Mouse (Mus musculus): ENCODE measurements around the gene Ralgapa2. TPM values are rescaled to one million over a fixed set of nuclear protein-coding genes. Genes with fewer than 3 reads are reported as not detected.

Gene Ralgapa2
- total RNA-seq, 2 experiments from 2014 or later = 20.2 to 24.5 TPM

DNA sequence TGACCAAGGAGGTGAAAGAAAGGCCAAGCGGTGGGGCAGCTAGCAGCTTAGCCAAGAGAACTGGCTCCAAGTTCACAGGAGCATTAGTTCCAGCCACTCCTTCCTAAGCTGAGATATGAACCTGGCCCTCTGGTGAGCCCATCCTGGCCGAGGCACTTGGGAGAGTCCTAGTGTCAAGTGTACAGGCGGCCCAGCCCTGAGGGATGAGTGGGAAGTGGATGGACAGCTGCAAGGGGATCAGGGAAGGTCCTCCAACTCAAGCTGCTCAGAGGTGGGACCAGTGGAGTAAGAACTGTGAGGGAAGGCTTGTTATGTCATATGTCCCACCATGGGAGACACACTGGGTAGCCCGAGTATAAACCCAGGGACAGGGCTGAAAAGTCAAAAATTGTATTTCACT is 56.1 kb downstream of the Ralgapa2 start:
- intact Hi-C loops (cut with DNase I) = no loop called here
- DNase-seq (ENCODE audit: low spot score in 2 of 2) = no peak

DNA sequence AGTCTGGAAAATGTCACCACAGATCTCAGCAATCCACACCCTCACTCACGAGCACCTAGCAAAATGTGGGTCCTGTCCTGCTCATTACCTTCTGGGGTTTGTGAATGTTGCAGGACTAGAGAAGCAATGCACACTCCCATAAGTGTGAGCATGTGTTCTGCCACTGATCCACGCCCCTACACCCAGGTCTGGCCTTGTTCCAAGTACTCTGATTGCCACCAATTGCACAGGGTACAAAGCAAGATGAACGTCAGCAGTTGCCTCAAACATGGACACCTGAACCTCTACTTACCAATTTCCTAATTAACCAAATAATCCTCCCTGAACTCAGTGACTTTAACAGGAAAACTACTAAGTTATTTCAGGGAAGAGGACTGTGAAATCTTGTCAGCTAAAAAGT is 68.1 kb downstream of the Ralgapa2 start:
- intact Hi-C loops (cut with DNase I) = no loop called here
- no peak for DNase-seq (ENCODE audit: low spot score in 2 of 2)

DNA sequence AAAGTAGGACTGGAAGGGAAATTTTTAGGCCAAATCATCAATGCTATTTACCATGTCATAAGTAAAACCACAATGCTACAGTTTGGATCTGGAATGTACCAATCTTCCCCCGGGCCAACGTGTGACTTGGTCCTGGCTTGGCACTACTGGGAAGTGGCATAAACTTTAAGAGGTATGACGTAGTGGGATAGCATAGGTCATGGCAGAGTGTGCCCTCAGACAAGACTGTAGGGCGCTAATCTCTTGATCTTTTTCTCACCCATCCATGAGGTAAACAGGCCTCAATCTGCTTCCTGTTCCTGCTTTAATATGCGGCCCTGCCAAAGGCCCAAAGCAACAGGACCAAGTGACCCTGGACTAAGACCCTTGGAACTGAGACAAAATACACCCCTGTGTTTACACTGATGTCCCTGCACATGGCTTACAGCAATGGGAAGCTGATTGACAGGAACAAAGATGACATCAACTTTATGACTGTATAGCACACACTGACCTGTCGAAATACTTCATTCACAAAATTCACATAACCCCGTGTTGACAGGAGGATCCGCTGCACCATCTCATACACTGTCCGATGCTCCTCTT is 68.8 kb downstream of the Ralgapa2 start:
- intact Hi-C loops (cut with DNase I) = no loop called here
- DNase-seq (ENCODE audit: low spot score in 2 of 2) = no peak

DNA sequence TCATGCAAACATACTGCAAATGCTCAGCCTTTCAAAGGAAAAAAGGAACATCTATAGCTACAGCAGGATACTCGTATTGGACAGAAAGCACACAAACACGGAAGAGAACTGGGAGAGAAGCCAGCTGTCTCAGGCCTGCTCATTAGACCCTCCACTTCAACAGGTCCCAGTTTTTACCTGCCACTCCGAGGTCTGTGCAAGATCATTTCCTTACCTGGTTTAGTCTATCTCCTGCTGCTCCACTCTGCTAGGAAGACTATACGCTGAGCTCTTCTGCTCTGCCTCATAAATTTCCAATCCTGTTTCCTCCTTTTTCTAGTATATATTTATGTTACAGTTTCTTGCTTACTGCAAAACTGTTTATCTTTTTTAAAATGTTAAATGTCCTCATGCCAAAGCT is 70.4 kb downstream of the Ralgapa2 start:
- intact Hi-C loops (cut with DNase I) = no loop called here
- no peak for DNase-seq (ENCODE audit: low spot score in 2 of 2)

DNA sequence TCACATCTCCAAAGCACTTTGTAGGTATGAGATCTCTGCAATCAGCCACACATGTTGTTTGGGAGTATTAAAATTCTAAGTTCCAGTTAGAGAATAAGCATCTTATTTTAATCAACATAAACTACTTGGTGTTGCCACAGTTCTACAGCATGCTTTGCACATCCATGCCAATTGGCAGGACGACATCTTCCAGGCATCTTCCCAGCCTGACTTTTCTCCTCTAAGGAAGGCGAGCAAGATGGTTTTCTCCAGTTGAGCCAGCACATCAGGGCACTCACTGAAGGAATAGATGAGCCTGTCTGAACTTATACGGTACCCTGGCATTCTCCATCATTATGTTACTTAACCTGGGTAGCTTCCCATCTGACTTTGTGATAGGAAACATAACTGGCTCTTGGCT is 83.4 kb downstream of the Ralgapa2 start:
- no peak for DNase-seq (ENCODE audit: low spot score in 2 of 2)
- intact Hi-C loops (cut with DNase I) = no loop called here

DNA sequence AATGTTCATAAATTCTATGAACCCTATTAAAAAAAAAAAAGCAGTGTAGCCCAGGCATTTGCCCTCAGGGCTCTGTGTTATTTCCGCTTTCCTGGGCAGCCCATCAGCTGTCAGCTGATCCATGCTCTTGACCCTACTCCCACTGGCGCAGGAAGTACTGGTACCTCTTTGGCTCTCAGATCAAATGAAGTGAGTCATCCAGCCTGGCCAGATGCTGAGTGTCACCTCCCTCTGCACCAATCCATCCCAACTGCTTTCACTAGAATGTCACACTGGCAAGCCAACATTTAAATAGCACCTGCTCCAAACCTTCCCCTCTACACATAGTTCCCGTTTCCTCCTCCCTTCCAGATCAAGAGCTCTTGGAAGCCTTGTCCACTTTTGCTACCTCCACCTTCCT is 84.8 kb downstream of the Ralgapa2 start:
- intact Hi-C loops (cut with DNase I) = no loop called here
- no peak for DNase-seq (ENCODE audit: low spot score in 2 of 2)

DNA sequence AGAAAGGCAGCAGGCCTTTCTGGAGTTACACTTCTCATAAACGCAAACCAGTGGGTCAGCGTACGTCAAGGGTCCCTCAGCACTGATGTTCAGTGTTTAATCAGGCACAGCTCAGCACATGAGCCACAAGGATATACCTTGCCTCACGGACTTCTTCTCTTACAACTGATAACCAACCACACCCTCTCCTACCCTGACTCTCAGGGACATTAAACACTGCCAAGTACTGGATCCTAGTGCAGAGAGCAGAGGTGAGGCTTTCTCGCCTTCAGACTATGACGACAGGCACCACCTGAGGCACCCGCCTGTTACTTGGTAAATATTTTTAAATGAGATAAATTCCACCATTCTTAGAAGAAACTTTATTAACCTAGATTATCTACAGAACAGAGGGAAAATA is 85.8 kb downstream of the Ralgapa2 start:
- no peak for DNase-seq (ENCODE audit: low spot score in 2 of 2)
- intact Hi-C loops (cut with DNase I) = no loop called here

DNA sequence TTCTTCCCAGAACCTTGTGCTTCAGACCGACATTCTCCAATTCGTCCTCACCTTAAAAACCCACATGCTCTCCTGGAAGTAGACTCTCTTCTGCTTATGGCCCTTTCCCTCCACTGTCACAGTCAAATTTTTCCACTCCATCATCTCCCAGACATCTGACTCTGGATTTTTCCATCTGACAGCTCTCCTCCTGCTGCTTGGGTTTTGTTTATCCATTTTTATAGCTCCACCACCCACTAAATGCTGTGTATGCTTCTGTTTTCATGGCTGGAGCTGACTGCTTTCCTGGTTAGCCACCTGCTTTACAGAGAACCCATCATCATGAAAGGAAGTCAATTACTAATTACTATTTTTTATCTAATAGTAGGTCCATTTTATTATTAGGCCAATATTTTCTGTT is 86.9 kb downstream of the Ralgapa2 start:
- peak in 1 of 2 experiments; percentile 12 for DNase-seq (ENCODE audit: low spot score in 2 of 2)
- intact Hi-C loops (cut with DNase I) = no loop called here

DNA sequence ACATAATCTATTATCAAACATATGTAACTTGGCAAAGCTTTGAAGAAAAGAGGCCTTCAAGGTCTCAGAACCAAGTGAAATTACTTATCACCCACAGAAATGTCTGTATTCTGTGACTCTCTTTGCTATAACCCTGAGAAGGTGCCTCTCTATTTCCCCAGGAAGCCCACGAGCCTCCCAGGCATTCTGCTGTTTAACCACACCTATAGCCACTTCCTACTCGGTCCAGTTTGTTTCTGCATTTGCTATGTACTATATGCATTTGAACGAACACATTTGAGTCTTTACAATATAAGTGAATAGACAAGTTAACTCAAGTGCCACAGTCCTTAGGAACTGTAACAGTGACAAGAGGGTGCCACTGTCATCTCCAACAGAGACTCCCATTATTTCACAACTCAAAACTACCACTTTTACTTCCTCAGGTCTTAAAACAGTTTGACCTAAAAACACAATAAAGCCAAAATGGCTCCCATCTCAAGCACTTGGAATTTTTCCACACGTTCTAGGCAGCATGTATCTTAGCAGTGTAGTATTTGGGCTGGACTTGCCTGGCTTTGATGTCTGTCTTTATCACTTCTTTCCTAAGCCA is 88.3 kb downstream of the Ralgapa2 start:
- intact Hi-C loops (cut with DNase I) = no loop called here
- DNase-seq (ENCODE audit: low spot score in 2 of 2) = no peak

DNA sequence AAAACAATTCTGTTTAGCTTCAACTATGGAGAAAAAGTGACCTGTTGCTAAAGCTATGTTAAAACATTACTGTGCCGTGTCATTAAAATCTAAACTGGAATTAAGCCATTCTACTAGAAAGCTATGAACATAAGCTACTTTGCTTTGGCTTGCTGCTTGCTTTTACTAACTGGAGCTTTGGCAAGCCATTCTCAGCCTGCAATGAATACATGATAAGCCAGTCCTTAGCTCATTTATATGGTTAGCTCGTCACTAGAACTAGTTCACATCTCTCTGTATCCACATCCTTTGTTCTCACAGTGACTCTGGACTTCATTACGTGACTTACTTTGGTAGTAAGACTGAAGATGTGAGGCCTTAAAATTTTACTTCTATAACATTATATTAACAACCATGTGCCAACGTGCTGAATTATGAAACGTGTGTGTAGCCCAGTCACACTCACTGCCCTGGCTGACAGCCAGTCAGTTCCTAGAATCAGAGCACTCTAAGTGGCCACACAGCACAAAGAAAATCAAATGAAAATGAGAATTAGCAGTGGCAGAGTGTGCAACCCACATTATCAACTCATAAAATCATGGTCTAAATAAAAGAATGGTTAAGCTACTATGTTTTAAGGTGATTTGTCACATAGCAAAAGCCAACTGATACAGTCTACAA is 89.0 kb downstream of the Ralgapa2 start:
- DNase-seq (ENCODE audit: low spot score in 2 of 2) = no peak
- intact Hi-C loops (cut with DNase I) = no loop called here

DNA sequence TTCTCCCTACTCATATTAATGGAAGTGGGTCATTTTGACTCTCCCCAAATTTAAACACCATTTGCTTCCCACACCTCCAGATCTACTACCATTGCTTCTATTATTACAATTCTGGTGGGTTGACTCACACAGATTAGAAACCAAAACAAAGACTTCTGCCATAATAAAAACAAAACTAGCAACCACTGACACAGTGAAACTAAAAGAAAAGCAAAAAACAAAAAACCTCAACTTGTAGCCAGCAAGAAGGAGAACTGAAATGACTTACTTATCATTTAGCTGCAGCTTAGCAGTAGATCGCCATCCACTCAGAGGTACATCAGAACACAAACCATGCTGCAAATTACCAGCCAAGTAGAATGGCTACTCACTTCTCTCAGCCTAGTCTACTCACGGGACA is 95.9 kb downstream of the Ralgapa2 start:
- no peak for DNase-seq (ENCODE audit: low spot score in 2 of 2)
- intact Hi-C loops (cut with DNase I) = no loop called here

DNA sequence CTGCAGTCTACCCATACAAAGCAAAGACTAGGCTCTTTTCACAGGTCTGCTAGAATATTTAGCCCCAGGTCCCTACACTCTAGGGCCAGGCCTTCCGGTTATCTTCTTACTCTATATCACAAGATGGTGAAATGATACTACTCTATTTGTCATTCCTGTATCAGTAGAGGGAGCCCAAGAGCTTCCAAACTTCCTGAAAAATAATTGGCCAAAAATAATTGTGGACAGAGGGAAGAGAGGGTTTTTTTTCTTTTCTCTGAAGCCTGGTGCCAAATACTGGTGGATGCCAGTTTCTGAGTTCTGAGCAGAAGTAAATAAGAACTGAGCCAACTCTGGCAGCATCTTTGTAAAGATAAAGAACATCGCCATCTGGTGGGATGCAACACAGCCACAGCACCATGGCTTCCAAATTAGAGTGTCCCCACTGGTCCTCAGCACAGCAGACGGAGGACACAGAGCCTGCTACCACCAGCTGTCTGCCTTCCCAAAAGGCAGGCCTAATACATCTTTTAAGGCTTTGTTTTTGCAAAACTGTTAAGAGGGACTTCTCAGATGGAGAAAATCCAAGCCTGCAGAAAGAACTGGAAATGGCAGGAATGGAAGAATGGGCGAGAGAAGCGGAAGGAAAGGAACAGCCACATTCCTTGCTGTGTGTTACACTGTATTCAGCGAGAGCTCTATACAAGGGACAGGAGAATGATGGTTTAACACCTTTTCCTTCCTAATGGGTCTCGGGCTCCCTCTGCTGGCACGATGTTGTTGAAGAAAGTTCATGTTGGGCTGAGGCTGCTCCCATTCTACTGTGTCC is 97.5 kb downstream of the Ralgapa2 start:
- DNase-seq (ENCODE audit: low spot score in 2 of 2) = peak; percentile 72 to 86
- intact Hi-C loops (cut with DNase I) = loop anchor here (1.0 to 5.0 kb wide), 2 partner anchors 197 to 457 kb away; no protein-coding TSS in a partner anchor

DNA sequence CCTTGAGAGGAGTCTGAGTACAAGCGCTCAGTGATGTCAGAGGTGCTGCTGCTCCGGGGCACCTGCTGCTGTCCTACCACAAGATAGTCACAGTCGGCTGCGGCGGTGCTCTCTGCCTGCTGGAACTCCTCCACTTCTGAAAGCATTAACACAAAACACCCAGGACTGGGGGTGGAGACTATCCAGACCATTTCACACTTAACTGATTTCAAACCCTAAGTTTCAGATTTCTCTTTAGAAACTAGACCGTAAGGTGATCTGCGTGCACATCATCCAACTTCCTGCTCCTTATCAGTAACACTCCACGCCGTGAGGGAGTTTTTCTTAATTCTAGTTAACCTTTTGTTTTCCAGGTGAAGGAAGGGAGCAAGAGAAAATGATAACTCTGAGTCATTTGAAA is 99.4 kb downstream of the Ralgapa2 start:
- DNase-seq (ENCODE audit: low spot score in 2 of 2) = no peak
- intact Hi-C loops (cut with DNase I) = loop anchor here (5.0 kb wide), 1 partner anchor 195 kb away; no protein-coding TSS in a partner anchor

DNA sequence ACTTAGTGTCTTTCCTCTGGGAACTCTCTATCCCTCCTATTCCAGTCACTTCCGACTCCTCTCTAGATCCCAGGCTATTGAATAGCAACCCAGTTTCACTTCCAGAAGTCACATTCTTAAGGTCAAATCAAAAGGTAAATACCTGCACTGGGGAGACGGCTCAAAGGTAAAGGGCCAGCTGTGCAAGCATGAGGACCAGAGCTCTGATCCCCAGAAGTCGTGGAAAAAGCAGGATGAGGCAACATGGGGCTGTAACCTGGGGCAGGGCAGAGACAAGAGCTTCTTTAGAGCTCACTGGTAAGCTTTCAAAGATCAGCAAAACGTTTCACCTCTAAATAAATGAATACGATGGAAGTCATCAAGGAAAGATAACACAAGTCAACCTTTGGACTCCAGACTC is 100.2 kb downstream of the Ralgapa2 start:
- DNase-seq (ENCODE audit: low spot score in 2 of 2) = no peak
- intact Hi-C loops (cut with DNase I) = loop anchor here (5.0 kb wide), 1 partner anchor 195 kb away; no protein-coding TSS in a partner anchor

DNA sequence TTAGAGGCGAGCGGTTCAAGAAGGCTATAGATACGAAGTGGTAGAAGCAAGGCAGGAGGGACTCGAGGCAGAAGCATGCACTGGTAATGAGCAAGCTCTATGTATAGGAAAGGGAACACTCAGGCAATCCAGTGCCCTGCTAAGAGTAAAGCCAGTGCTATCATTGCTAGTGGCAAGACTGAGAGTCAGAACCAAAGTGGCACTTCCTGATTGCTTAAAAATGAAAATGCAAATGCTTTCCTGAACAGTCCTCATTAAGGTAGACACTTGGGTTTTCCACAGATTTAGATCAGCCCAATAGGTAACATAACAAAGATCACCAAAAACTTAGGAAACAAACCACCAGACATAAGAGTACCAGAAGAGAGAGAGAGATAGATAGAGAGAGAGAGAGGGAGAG is 105.1 kb downstream of the Ralgapa2 start:
- no peak for DNase-seq (ENCODE audit: low spot score in 2 of 2)
- intact Hi-C loops (cut with DNase I) = no loop called here

DNA sequence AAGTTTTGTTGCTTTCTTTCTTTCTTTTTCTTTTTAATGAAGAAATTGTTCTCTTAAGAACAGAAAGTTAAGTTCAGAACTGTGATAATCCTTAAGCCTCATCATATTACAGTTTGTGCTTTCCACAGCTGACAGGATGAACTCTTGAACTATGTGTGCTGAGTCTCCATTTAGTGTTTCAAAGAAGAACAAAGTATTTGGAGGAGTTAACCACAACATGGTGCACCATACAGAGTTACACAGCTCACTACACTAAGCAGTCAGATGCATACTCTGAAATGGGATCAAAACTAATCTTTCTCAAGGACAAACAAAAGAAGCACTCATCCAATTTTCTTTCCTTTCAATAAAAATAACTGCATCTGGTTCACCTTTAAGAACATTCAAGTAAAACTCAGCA is 110.6 kb downstream of the Ralgapa2 start:
- intact Hi-C loops (cut with DNase I) = no loop called here
- DNase-seq (ENCODE audit: low spot score in 2 of 2) = no peak

DNA sequence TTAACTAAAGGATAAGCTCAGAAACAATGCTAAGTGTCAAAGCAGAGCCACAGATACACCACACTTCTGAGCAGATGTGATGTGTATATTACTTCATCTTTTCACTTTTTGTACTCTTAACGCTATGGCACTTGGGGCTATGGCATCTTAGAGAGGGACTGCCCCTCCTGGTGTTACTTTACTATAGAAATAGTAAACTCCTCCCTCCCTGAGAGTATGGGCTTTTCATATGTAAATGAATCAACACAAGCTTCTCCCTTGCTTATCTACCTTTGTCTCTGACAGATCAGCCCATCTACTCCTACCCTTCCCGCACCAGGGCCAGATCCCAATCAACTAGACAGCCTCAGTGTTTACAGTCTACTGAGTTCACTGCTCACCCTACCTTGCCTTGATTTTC is 111.4 kb downstream of the Ralgapa2 start:
- no peak for DNase-seq (ENCODE audit: low spot score in 2 of 2)
- intact Hi-C loops (cut with DNase I) = no loop called here

DNA sequence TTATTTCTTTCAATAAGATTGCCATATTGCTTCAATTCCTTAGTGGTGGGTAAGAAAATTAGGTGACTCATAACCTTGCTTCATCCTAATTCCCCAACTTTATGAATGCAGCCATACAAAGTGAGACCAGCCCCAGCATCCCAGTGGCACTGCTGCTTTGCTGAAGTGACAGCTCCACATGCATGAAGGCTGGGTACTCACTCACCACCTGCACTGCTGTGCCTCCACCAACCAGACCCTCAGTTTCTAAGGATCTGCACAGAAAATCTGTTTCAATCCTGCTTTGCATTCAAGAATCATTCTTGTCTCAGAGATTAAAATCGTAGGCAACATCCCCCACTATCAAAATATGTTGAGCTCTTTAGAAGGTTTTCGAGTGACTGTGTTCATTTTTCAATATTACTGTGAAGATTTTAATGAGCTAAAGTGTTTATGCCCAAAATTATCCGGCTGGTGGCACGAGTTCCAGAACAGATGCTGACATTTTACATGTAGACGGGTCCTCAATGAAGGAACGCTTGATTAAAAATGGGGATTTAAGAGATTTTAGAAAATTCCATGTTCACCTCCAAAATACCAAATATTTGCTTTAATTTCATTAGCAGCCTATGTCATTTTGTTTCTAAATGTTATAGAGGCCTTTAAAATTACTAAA is 113.8 kb downstream of the Ralgapa2 start:
- no peak for DNase-seq (ENCODE audit: low spot score in 2 of 2)
- intact Hi-C loops (cut with DNase I) = no loop called here

DNA sequence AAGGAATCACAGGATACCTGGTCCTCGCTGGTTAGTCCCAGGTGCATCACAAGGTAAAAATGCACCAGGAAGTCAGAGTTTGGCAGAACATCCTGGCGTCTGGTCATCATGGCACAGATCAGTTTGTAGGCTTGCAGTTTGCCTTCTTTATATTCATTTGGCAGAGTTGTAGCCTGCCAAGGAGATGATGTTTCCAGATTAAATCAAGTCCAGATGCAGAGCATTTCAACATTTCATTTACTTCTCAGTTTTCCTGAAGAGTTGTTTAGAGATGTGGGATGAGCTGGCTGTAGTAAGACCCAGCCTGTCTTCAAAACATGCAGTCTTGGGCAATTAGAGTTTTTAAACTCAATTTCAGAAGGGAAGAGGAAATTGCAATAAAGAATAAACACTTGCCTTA is 124.9 kb downstream of the Ralgapa2 start:
- DNase-seq (ENCODE audit: low spot score in 2 of 2) = no peak
- intact Hi-C loops (cut with DNase I) = no loop called here

DNA sequence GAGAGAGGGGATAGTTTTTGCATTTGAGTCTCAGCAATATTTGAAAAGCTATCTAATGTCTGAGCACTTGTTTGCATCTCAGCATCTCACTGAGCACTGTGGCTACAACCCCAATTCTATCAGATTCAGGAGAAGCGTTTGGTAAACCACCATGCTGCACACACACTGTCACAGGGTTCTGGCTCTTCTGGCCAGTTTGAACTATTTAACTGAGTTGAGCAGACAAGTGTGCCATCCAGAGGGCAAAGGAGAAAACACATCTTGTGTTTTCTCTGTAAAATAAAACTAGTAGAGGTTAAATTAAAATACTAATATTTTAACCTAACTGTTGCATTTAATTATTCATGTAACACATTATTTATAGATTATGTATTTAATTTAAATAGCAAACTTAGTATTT is 127.6 kb downstream of the Ralgapa2 start:
- no peak for DNase-seq (ENCODE audit: low spot score in 2 of 2)
- intact Hi-C loops (cut with DNase I) = no loop called here

Data from left cerebral cortex, postnatal 25 days (tissue).